23 mouse cellular contexts compared by ENCODE assay signal in the genomic region with DNA sequence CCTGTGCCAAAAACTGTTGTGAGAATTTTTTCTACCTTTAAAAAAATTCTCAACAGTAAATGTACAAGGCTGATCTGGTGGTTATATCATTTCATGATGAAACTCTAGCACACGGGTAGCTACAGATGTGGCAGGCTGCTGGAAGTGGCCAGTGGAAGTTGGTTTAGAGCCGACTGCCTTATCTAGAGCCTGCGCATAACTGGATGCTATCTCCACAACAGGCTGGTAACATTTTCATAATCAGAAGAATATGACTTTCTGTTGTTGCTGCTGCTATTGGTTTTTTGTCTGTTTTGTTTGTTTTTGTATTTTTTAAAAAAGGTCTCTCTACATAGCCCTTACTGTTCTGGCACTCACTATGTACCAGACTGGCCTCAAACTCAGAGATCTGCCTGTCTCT. TPM values are rescaled to one million over a fixed set of nuclear protein-coding genes. Genes with fewer than 3 reads are reported as not detected.
"Had no signal": no experiment of that assay in that cellular context is flagged by ENCODE, and none has a peak within 500 bp of the region (broad histone marks: within the 10 kb centered on the region; RNA-seq: fewer than 3 reads in every experiment).

No protein-coding gene starts in this region.

- DNase-seq: retina, postnatal 1 day; right cerebral cortex, adult 18-20 months; right cerebral cortex, postnatal 14 days; right cerebral cortex, postnatal 25 days; right cerebral cortex, postnatal 4 days; spleen, adult 18-20 months; thymus, adult 18-20 months; thymus, adult 2 months; thymus, postnatal 14 days; thymus, postnatal 25 days; thymus, postnatal 36 days; thymus, postnatal 4 days had no signal

- H3K9me3 ChIP-seq: neural tube, embryonic 13.5 days; neural tube, embryonic 15.5 days; stomach, embryonic 15.5 days had no signal

- H3K27me3 ChIP-seq: stomach, embryonic 15.5 days had no signal

- H3K9ac ChIP-seq: neural tube, embryonic 15.5 days; stomach, embryonic 15.5 days had no signal

- H3K4me3 ChIP-seq: neural tube, embryonic 13.5 days; neural tube, embryonic 15.5 days; stomach, embryonic 15.5 days had no signal

- H3K27ac ChIP-seq: neural tube, embryonic 13.5 days; neural tube, embryonic 15.5 days; stomach, embryonic 15.5 days; stomach, postnatal 0 days had no signal

RNA-seq across cellular contexts. Expression of a gene that starts 30.3 kb away (rescaled TPM):
- total RNA-seq: neutrophil, adult 5-6 weeks had no signal

RNA-seq across cellular contexts. Expression of a gene that starts 35.5 kb away (rescaled TPM):
- total RNA-seq: neutrophil, adult 5-6 weeks had no signal
- polyA plus RNA-seq: neural tube, embryonic 14.5 days; neural tube, embryonic 15.5 days; small intestine, adult 2 months; spleen, adult 2 months; stomach, embryonic 14.5 days; stomach, embryonic 15.5 days; stomach, embryonic 16.5 days; stomach, postnatal 0 days; thymus, adult 2 months; thymus, postnatal 0 days had no signal
